Mouse (Mus musculus): ENCODE results near the gene Gm43552.

DNA sequence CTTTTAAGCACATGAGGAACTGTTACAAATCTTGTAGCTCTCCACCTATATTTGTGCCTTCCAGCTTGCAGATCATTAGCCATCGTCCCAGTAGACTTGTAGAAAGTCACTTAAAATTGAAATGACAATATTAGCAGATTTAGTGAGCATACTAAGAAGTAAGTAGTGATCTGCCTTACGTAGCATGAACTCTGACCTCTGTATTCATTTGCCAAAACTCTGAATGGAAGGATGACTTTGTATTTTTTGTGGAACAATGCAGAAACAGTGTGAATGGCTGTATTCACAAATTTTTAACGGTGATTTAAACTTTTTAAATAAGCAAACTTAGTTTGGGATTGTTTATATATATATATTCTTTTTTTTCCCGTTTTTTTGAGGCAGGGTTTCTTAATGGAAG is 46.2 kb upstream of the Gm43552 start:
- TF ChIP-seq POLR2A (IDR thresholded peaks at IDR 0.05; ENCODE audit: borderline replicate concordance, control insufficient read depth, low read depth, low read length) = no peak
- TF ChIP-seq CTCF (IDR thresholded peaks at IDR 0.05; ENCODE audit: control insufficient read depth, insufficient read depth, low read length) = no peak

Measured in bone marrow, adult 2 months (tissue).